Mouse (Mus musculus) liver, embryonic 11.5 days (tissue): ENCODE data around the gene Ctla4. TPM values are rescaled to one million over a fixed set of nuclear protein-coding genes. Genes with fewer than 3 reads are reported as not detected.

ENCODE experiments used
- ATAC-seq: fragments of 200-750 bp; cut with Nextera tagmentation; replicated peaks from 2 replicates; pipeline ENCODE4 v1.8.0; 2017; ENCODE audit warnings: moderate number of reproducible peaks, mild to moderate bottlenecking, moderate TSS enrichment, moderate library complexity; ENCODE audit not compliant: low FRiP score
- DNase-seq: peaks from one replicate; pipeline ENCODE4 v3.0.0-alpha.2; 2017; ENCODE audit warnings: low spot score
- H3K27ac ChIP-seq: fragments of 300-500 bp; sonication (generic); 2 replicates; pipeline ENCODE4 v1.5.1; 2014; ENCODE audit warnings: mild to moderate bottlenecking, low read depth, low read length, control low read depth
- H3K27me3 ChIP-seq: fragments of 300-500 bp; sonication (generic); replicated peaks from 2 replicates; pipeline ENCODE4 v1.6.1; 2014; ENCODE audit warnings: low read length, mixed read lengths; ENCODE audit not compliant: control insufficient read depth, insufficient read depth
- H3K36me3 ChIP-seq: fragments of 300-500 bp; sonication (generic); 2 replicates; pipeline ENCODE4 v1.6.1; 2014; ENCODE audit warnings: mild to moderate bottlenecking, low read length, moderate library complexity, mixed read lengths; ENCODE audit not compliant: control insufficient read depth, insufficient read depth
- H3K4me1 ChIP-seq: fragments of 300-500 bp; sonication (generic); replicated peaks from 2 replicates; pipeline ENCODE4 v1.6.1; 2014; ENCODE audit warnings: low read length, mixed read lengths; ENCODE audit not compliant: control insufficient read depth, insufficient read depth
- H3K4me2 ChIP-seq: fragments of 300-500 bp; sonication (generic); 2 replicates; pipeline ENCODE4 v1.6.1; 2014; ENCODE audit warnings: mild to moderate bottlenecking, control low read depth, moderate library complexity
- H3K4me3 ChIP-seq: fragments of 300-500 bp; sonication (generic); 2 replicates; pipeline ENCODE4 v1.5.1; 2014; ENCODE audit warnings: low read depth, low read length, control low read depth
- H3K9ac ChIP-seq: fragments of 300-500 bp; sonication (generic); 2 replicates; pipeline ENCODE4 v1.6.1; 2014; ENCODE audit warnings: low read depth, low read length, control low read depth
- H3K9me3 ChIP-seq: fragments of 300-500 bp; sonication (generic); 2 replicates; pipeline ENCODE4 v1.6.1; 2016; ENCODE audit warnings: low read length, inconsistent platforms, mixed read lengths; ENCODE audit not compliant: control insufficient read depth
- WGBS: fragments of 180-500 bp; shearing (Covaris S2); extraction: QIAGEN DNeasy Blood & Tissue Kit; methylation state at CpG from one replicate; pipeline ENCODE4 v1.1.7; 2014; 5-methylcytosine and 5-hydroxymethylcytosine counted together
- polyA plus RNA-seq: library from polyadenylated mRNA; unstranded; fragments of >200 nt; fragmentation: Nextera tagmentation; extraction: Ambion mirVana; gene quantifications from 2 replicates; pipeline ENCODE4 v1.2.1, GENCODE M21; 2014

The Ctla4 gene
- polyA plus RNA-seq = not detected in 2 replicates

- no peaks in the 10 kb centered on the region for H3K27me3 ChIP-seq
- H3K4me2 ChIP-seq = no peak within 1 kb of the TSS
- no peaks in the 10 kb centered on the region for H3K9me3 ChIP-seq
- H3K36me3 ChIP-seq = no peaks in the 10 kb centered on the region
- WGBS = 80% methylated on average over 7 of the region's 7 CpGs
- H3K4me1 ChIP-seq = no peaks in the 10 kb centered on the region
- H3K27ac ChIP-seq = no peak within 1 kb of the TSS
- ATAC-seq (no peak), DNase-seq (no peak)
- no peak within 1 kb of the TSS for H3K4me3 ChIP-seq
- H3K9ac ChIP-seq = no peak within 1 kb of the TSS
Observed at GRCm38 (mm10) chr1:60886981-60887380, at the start of gene Ctla4. TSS of gene Ctla4 (plus strand) at chr1:60887000.

GRCm38 (mm10) chr1:60839161-60839560, 47.6 kb upstream of the Ctla4 start:
- ATAC-seq = no peak
- H3K27ac ChIP-seq = no peak overlapping the region
- no peaks in the 10 kb centered on the region for H3K4me1 ChIP-seq
- no peaks in the 10 kb centered on the region for H3K9me3 ChIP-seq
- no peak for DNase-seq
- H3K9ac ChIP-seq = no peak overlapping the region
- no peaks in the 10 kb centered on the region for H3K36me3 ChIP-seq
- H3K4me2 ChIP-seq = no peak overlapping the region
- no peaks in the 10 kb centered on the region for H3K27me3 ChIP-seq
- 76% methylated on average over 1 of the region's 1 CpGs for WGBS
- no peak overlapping the region for H3K4me3 ChIP-seq

DNA sequence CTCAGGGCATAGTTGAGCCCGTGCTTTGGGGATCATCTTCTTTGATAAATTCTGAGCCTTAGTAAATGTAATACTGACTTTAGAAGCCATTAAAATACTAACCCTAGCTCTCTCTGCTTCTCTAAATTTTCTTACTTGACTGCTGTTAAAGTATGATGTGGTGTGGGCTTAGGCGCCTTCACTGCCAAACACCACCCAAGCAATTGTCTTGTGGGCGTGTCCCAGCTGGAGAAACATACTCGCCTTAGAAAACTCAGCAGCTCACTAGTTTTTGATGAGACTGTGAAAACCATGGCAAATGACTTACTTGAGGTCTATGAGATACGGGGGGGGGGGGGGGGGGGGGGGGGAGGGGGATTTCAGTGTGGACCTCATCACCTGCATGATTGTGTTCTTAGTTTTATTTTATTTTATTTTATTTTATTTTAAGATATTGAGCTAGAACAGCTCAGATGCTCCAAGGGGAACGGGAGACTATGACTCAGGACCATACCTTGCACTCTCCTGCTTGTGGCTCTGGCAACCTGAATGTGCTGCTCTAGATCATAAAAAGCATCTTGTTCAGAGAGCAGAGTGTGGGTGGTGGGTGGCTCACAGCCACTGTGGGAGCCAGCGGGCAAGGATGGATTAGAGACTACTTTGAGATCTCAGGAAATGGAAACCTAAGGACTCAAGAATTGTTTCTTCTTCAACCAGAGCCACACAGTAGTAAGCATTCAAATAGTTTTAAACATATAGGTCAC, 41.3 kb upstream of the Ctla4 start:
- no peak overlapping the region for H3K9ac ChIP-seq
- H3K4me1 ChIP-seq = no peaks in the 10 kb centered on the region
- H3K27me3 ChIP-seq = no peaks in the 10 kb centered on the region
- no peak overlapping the region for H3K27ac ChIP-seq
- DNase-seq = no peak
- 80% methylated on average over 6 of the region's 7 CpGs for WGBS
- ATAC-seq = no peak
- no peaks in the 10 kb centered on the region for H3K36me3 ChIP-seq
- no peak overlapping the region for H3K4me2 ChIP-seq
- H3K4me3 ChIP-seq = no peak overlapping the region
- no peaks in the 10 kb centered on the region for H3K9me3 ChIP-seq

DNA sequence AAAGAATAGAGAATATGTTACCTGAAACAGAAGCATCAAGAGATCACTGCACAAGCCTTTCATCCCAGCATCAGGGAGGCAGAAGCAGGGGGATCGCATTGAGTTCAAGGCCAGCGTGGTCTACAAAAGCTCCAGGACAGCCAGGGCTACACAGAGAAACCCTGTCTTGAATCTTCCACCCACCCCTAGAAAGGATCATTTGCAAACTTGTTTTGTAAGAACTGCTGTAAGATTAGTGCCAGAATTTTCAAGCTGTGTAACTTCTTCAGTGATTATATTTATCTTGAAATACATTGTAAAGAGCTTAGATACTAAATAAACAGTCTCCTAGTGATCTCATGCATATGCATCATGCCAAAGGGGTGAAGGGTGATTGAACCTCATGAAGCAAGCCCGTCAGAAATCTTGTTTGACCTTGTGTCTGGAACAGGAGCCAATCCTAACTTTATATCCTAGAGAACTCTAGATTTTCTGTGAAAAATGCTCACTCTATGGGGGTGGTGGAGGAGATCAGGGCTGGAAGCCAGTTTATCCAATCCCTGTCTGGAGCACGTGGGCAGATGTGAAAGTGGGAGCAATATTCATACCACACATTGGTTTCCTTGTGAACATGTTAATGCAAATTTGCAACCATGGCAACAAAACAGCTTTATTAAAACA, 40.1 kb upstream of the Ctla4 start:
- no peak overlapping the region for H3K4me3 ChIP-seq
- WGBS = 75% methylated on average over 4 of the region's 4 CpGs
- no peak overlapping the region for H3K4me2 ChIP-seq
- ATAC-seq (no peak), DNase-seq (no peak)
- H3K4me1 ChIP-seq = no peaks in the 10 kb centered on the region
- no peaks in the 10 kb centered on the region for H3K9me3 ChIP-seq
- no peaks in the 10 kb centered on the region for H3K27me3 ChIP-seq
- no peaks in the 10 kb centered on the region for H3K36me3 ChIP-seq
- no peak overlapping the region for H3K9ac ChIP-seq
- H3K27ac ChIP-seq = no peak overlapping the region

- DNase-seq (no peak), ATAC-seq (no peak)
- H3K4me2 ChIP-seq = no peak overlapping the region
- no peaks in the 10 kb centered on the region for H3K36me3 ChIP-seq
- H3K4me1 ChIP-seq = peaks cover 6% of the 10 kb centered on the region; the same call in 1 of the 2 replicates
- H3K27me3 ChIP-seq = no peaks in the 10 kb centered on the region
- H3K9ac ChIP-seq = no peak overlapping the region
- H3K9me3 ChIP-seq = no peaks in the 10 kb centered on the region
- H3K4me3 ChIP-seq = no peak overlapping the region
- WGBS = 84% methylated on average over 2 of the region's 2 CpGs
- H3K27ac ChIP-seq = no peak overlapping the region
Observed at GRCm38 (mm10) chr1:60849112-60849511, 37.7 kb upstream of the Ctla4 start.

DNA sequence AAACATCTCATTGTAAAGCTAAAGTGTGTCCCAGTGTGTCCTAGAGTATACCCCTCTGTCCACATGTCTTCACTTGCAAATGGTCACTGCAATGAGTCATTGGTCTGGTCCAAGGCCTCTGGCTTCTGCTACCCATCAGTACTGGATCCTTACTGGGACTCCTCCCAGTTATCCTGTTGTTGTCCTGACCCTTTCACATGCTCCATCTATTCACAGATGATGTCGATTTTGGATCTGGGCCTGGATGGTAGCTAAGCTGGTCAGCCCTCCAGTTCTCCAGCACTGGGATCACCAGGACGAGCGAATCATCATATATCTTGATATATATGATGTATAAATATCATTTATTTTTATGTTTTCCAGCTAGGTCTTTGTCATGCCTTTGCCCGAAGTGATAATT, 37.0 kb upstream of the Ctla4 start:
- 76% methylated on average over 4 of the region's 4 CpGs for WGBS
- H3K27me3 ChIP-seq = no peaks in the 10 kb centered on the region

DNA sequence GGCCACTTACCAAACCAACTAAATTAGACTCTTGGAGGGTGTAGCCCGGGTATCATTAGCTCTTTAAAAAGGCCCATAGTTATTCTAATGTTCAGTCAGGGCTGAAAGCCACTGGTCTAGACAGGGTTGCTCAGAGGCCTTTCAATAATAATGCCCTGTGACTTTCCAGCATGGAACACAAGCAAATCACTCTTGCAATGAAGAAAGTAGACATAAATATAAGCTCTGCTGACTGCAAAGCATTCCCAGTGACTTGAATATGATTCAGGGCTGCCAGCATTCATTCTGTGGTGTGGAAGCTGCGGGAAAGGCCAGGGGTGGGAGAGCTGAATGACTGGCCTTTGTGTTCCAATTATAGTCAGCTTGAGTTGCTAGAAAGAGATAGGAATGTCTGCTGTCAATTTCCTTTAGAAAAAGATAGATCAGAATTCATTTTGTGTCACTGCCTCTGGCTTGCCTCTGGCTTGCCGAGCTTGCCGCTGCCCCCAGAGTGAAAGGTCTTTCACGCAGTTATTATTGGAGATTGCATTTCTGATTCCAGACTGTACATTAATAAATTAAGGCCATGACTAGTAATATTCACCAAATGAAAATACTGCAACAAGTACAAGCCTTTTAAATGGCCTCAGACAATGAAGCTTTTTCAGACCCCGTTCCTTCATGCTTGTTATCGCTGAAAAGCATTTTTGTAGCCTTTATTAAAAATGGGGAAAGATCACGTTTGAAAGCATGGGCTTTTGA, 35.6 kb upstream of the Ctla4 start:
- no peaks in the 10 kb centered on the region for H3K36me3 ChIP-seq
- WGBS = 77% methylated on average over 8 of the region's 8 CpGs
- no peak overlapping the region for H3K9ac ChIP-seq
- no peak overlapping the region for H3K27ac ChIP-seq
- H3K27me3 ChIP-seq = no peaks in the 10 kb centered on the region
- H3K4me2 ChIP-seq = no peak overlapping the region
- H3K4me3 ChIP-seq = no peak overlapping the region
- H3K4me1 ChIP-seq = peaks cover 6% of the 10 kb centered on the region; the same call in 1 of the 2 replicates
- no peak for ATAC-seq
- DNase-seq = no peak
- no peaks in the 10 kb centered on the region for H3K9me3 ChIP-seq

More for the DNA sequence above, 37.0 kb upstream of the Ctla4 start:
- Histone ChIP-seq H3K9me3 (no peaks in the 10 kb centered on the region), H3K36me3 (no peaks in the 10 kb centered on the region), H3K9ac (no peak overlapping the region), H3K27ac (no peak overlapping the region), H3K4me1 (peaks cover 6% of the 10 kb centered on the region; the same call in 1 of the 2 replicates), H3K4me3 (no peak overlapping the region), H3K4me2 (no peak overlapping the region)
- DNase-seq (no peak), ATAC-seq (no peak)

DNA sequence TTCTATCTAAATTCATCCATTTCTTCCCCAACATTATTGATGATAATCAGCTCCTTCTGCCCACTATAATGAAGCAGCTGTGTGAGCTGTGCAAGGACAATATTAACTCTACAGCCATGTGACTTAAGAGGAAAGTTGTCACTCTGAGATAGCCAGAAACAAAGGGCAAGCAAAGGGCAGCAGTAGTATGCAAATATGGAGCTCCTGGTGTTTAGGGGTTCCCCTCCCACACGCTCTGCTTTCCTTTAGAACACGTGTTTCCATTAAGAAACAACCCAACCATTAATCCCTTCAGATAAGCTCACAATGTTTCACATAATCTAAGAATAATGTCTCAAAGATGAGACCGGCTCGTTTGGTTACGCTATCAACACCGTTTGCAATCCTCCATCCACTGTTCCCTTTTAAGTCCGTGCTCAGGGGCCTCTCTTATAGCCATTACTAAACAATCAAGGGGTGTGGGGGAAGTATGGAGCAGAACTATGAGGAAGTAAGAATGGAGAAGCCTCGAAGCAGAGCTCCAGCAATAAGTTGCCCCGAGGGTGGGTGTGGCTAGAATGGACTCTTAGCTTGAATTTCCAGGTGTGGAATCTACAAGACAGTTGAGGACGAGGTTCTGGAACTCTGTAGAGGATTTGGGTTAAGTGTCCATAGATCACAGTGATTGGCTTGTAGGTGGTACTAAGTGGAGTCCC, 34.6 kb upstream of the Ctla4 start:
- Histone ChIP-seq H3K27ac (no peak overlapping the region), H3K4me1 (peaks cover 6% of the 10 kb centered on the region; the same call in 1 of the 2 replicates), H3K4me3 (no peak overlapping the region), H3K9me3 (no peaks in the 10 kb centered on the region), H3K36me3 (no peaks in the 10 kb centered on the region), H3K9ac (no peak overlapping the region), H3K27me3 (no peaks in the 10 kb centered on the region), H3K4me2 (no peak overlapping the region)
- ATAC-seq (no peak), DNase-seq (no peak)
- WGBS = 43% methylated on average over 10 of the region's 10 CpGs
